Mouse (Mus musculus) CD4-positive, CD25-positive, alpha-beta regulatory T cell, adult 4 months (primary cell): ENCODE measurements at regions not wholly inside any gene's neighbourhood (a gene's known extent, or its start where the extent isn't known, plus 50 kb on each side); places are given as distances from the start of the nearest gene placed in this dataset.

Experiments used
- ATAC-seq: one replicate; pipeline ENCODE4 v1.8.0; 2017

DNA sequence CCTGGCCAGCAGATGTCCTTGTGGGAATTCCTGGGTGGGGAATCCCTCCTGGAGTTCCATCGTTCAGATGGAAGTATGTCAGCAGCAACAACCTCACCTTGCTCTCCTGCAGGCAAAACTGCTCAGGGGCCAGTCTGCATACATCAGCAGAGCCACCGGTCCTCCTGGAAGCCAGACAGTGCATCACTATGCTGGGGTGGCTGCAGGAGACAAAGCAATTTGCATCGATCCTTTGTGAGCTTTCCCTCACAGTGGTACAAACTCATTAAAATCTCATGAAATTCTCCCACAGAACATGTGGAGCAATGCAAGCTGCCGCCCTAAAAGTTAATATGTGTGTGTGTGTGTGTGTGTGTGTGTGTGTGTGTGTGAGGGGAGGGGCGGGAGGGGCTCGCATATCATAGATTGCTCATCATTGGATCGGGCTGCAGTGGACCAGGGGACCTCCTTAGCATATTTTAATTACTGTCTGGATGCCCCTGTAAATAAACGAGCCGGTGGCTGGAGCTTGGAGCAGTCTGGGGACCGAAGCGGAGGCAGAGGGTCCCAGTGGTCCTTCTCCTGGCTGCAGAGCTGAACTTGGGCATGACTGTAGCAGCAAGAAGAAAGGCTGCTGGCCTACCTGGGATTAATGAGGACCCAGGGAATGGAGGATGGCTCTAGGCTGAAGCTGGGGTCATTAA, 597.8 kb downstream of the Vrk1 start:
- no peak for ATAC-seq

GRCm38 (mm10) chr12:106618684-106619083, 608.7 kb downstream of the Vrk1 start:
- no peak for ATAC-seq

DNA sequence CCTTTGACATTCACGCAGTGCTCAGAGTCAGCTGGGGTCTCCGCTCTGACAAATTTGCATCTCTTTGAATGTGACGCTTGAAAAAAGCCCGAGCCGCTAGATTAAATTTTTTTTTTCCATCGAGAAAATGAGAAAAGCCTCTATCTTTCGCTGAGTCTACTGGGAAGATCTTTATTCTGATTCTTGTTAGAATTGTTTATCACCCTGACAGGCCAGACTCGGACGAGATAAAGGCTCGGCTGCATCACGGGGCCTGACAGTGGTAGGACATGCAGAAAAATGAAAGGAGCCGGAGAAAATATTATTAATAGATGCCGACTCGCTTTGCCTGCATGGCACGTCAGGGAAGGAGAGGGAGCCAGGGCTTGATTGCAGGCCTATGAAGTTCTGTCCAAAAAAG, 616.8 kb downstream of the Vrk1 start:
- no peak for ATAC-seq

DNA sequence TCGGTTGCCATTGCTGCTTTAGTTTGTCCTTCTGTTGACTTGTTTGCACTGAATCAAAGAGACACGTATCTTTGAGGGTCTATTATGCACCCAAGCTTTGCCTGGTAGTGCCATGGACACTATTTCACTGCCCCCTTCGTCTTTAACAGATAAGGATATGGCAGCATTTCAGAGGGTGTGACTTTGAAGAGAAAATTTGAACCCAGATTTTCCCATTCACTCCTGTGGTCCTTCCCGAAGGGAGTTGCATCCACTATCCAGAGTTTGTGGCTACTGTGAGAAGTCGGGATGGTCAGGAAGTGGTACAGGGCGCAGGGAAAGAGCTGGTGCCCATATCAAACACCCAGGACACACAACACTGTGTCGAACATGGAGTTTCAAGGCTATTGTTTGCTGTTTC, 622.5 kb downstream of the Vrk1 start:
- no peak for ATAC-seq

DNA sequence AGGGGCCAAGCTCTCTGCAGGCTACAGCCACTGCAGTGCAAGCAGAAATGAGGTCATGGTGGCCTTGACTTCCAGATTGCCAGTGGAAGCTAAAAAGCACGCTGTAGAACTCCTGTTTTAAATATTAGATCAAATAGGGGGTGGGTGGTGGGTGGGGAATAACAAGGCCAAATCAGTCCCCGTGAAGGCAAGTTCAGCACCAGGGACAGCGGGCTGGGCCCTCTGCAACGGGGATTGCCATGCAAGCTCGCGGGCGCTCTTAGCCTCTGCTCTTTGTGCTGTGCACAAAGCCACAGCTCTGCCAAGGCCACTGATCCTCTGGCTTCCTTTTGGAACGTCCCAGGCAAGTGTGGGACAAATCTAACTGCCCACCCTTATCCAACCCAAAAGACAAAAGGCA, 623.1 kb downstream of the Vrk1 start:
- no peak for ATAC-seq

DNA sequence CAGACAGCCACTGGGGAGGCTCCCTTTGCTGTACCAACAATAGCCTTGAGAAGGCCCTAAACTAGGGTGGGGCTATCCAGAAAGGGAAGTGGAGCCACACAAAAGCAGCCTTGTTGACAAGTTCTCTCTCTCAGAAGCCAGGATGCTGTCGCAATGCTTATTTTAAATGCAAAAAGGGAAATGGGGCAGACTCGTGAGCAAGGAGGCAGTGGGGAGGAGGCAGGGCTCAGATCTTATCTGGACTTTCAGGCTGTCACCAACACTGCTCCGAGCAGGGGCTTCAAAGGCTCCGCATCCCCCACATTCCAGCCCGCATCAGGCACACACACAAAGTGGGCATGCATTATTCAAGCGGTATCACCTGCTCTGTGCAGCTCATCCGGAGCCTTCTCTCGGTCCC, 648.3 kb downstream of the Vrk1 start:
- no peak for ATAC-seq

DNA sequence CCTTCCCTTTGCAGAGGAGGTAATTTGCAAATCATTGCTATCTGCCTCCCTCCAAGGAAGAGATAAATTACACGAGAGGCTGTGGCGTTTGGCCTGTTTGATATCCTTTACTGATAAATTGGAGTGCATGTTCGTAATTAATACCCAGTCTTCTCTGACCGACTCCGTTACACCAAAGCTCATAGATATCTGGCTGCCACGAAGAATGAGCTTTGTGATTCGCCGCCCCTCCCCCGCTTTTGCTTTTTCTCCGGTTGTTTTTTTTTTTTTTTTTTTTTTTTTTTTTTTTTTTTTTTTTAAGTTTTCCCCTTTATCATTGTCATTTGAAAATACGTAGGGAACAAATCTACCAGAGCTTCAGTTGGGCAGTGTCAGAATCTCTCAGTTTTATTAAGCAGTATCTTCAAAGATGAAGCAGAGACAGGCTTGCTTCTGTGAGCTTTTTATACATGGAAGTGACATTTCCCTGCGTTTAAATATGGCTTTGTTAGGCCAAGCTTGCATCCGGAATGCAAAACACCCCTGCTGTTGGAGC, 663.3 kb downstream of the Vrk1 start:
- no peak for ATAC-seq

DNA sequence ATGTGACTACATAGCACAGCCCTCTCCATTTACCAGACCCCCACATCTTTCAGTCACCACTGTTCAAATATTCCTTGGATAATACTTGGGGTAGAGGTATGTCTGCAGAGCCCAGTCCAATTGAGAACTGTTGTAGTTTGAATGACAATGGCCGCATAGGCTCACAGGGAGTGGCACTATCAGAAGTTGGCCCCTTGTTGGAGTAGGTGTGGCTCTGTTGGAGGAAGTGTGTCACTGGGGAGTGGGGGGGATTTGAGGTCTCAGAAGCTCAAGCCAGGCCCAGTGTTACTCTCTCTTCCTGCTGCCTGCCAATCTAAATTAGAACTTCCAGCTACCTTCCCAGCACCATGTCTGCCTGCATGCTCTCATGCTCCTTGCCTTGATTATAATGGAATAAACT, 664.7 kb downstream of the Vrk1 start:
- ATAC-seq, result no peak

DNA sequence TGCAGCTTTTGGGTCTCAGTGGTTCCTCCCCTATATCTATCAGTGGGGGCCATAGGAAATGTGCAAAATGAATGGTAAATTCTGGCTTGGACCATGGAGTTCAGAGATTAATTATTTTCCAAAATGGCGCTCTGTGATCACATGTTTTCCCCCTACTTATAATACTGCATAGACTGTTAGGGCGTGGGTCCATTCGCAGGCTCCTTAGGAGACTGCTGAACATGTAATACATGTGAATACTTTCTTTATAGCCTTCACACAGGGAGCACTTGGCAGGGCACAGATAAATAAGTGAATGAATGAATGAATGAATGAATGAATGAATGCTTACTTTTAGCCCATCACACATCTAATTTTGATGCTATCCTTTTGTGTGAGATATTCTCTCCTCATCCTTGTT, 666.1 kb downstream of the Vrk1 start:
- ATAC-seq, result no peak

GRCm38 (mm10) chr12:106676566-106676965, 666.5 kb downstream of the Vrk1 start:
- ATAC-seq, result no peak

GRCm38 (mm10) chr12:106685986-106686385, 676.0 kb downstream of the Vrk1 start:
- no peak for ATAC-seq

- ATAC-seq, result no peak
Measured at GRCm38 (mm10) chr12:106687751-106688150, 677.7 kb downstream of the Vrk1 start.

- no peak for ATAC-seq
Measured at GRCm38 (mm10) chr12:106688156-106688740, 678.2 kb downstream of the Vrk1 start.

- no peak for ATAC-seq
Measured at GRCm38 (mm10) chr12:106702958-106703357, 692.9 kb downstream of the Vrk1 start.

- no peak for ATAC-seq
Measured at GRCm38 (mm10) chr12:106721271-106722009, 711.4 kb downstream of the Vrk1 start.

GRCm38 (mm10) chr12:106722010-106722362, 712.0 kb downstream of the Vrk1 start:
- no peak for ATAC-seq

DNA sequence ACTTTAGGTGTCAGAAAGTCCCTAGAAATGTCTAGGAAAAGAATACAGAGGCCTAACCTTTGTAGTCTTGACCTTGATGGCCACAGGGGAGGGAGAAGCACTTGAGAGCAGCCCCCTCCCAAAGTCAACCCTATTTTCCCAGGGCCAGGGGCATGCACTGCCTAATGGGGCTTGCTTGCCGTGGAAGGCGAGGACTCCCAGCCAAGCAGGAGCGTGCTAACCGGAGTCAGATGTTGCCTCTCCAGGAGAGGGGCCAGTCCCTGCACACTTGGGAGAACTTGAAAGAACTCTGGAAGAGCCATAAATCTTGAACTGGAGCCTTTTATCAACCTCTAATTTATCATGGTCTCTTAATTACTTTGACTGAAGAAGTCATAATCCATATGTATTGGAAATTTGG, 712.7 kb downstream of the Vrk1 start:
- no peak for ATAC-seq

GRCm38 (mm10) chr12:106726920-106727319, 716.9 kb downstream of the Vrk1 start:
- no peak for ATAC-seq

GRCm38 (mm10) chr12:106727486-106727885, 717.5 kb downstream of the Vrk1 start:
- ATAC-seq, result no peak

- no peak for ATAC-seq
Measured at GRCm38 (mm10) chr12:106729686-106730085, 719.7 kb downstream of the Vrk1 start.

- no peak for ATAC-seq
Measured at GRCm38 (mm10) chr12:106732108-106732857, 722.3 kb downstream of the Vrk1 start.

DNA sequence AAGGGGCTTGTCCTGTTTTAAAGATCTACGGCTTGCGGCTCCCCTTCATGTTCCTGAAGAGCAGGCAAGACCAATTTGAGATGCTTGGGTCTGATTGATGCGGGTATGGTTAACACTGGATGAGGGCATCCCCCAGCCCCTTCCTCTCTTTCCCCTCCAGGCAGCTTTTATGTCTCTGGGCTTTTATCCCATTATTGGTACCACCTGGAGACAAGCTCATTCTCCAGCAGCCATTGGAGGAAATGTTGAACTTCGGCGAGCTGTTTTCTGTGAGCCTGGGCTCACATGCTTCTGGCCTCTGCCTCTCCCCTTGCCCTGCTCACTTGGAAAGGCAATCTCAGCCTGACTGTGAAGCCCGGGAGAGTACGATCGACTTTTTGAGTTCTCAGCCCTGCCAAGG, 738.7 kb downstream of the Vrk1 start:
- ATAC-seq, result no peak

GRCm38 (mm10) chr12:106763552-106763951, 724.9 kb upstream of the 3110018I06Rik start:
- ATAC-seq, result no peak
